Mouse (Mus musculus) liver, embryonic 14.5 days (tissue): ENCODE measurements around the gene Plcl2.

Source experiments
- CTCF ChIP-seq: IDR thresholded peaks from 2 replicates; pipeline ENCODE4 v1.5.1; 2016; ENCODE audit warnings: antibody characterized with exemption, low read depth, control low read depth
- EP300 ChIP-seq: IDR thresholded peaks from 2 replicates; pipeline ENCODE4 v1.6.1; 2016; ENCODE audit warnings: antibody characterized with exemption, low read depth

GRCm38 (mm10) chr17:50500806-50501205, 8.4 kb upstream of the Plcl2 start:
- TF ChIP-seq CTCF (no peak), EP300 (no peak)
